8 mouse cellular contexts compared by ENCODE assay signal in genomic region chr17:47614018-47614417, GRCm38 (mm10). TPM values are rescaled to one million over a fixed set of nuclear protein-coding genes. Genes with fewer than 3 reads are reported as not detected.
DNase-seq lines count a peak whose midpoint lies in the region.

No protein-coding gene starts in this region.

- intact Hi-C loops in gastrocnemius, postnatal 36 days (cut with DNase I) = loop anchor here (5.0 kb wide), 1 partner anchor 63 kb away; no protein-coding TSS in a partner anchor

- DNase-seq in gastrocnemius, adult 18-20 months (ENCODE audit: low spot score) = peak; percentile 46
- no peak for DNase-seq in gastrocnemius, postnatal 36 days
- peak; percentile 67 to 86 for DNase-seq in spleen, postnatal 4 days (ENCODE audit: low spot score in 2 of 2)
- DNase-seq in spleen, postnatal 36 days (ENCODE audit: low spot score in 2 of 2) = no peak
- peak; percentile 79 for DNase-seq in induced T-regulatory cell, adult 2 months (ENCODE audit: low read depth)
- DNase-seq in thymus, postnatal 25 days = peak; percentile 63
- DNase-seq in cerebellum, adult 9-10 months = no peak
- no peak for DNase-seq in frontal cortex, postnatal 10 days (ENCODE audit: low spot score in 2 of 2)

RNA-seq across cellular contexts. Expression of gene Gm20517, which starts 2.6 kb away (rescaled TPM):
- 1 to 10 TPM; 1.6 to 2.6 TPM for total RNA-seq in gastrocnemius, adult 18-20 months (2021)
- 1 to 10 TPM in 1 of 2 experiments, under 1 TPM in 1; 0.42 to 1.3 TPM for total RNA-seq in gastrocnemius, postnatal 36 days (2021)

RNA-seq across cellular contexts. Expression of gene Med20, which starts 2.6 kb away (rescaled TPM):
- total RNA-seq in gastrocnemius, adult 18-20 months (2021) = 10 to 100 TPM; 14.7 to 15.4 TPM
- 10 to 100 TPM; 12.9 to 14.9 TPM for total RNA-seq in gastrocnemius, postnatal 36 days (2021)

RNA-seq across cellular contexts. Expression of gene Bysl, which starts 2.7 kb away (rescaled TPM):
- total RNA-seq in gastrocnemius, adult 18-20 months (2021) = 10 to 100 TPM; 13.9 to 15.3 TPM
- total RNA-seq in gastrocnemius, postnatal 36 days (2021) = 10 to 100 TPM; 13.8 to 14.2 TPM

RNA-seq across cellular contexts. Expression of gene Usp49, which starts 16.5 kb away (rescaled TPM):
- total RNA-seq in gastrocnemius, adult 18-20 months (2021) = 1 to 10 TPM; 3.0 to 3.5 TPM
- total RNA-seq in gastrocnemius, postnatal 36 days (2021) = 1 to 10 TPM; 3.2 to 3.3 TPM

Comparison
In these comparisons a context has a peak if more than half of its experiments do, and no peak if none do; other contexts are left out.
1. DNase-seq: peak in gastrocnemius, adult 18-20 months (single experiment), spleen, postnatal 4 days (2 of 2), induced T-regulatory cell, adult 2 months (single experiment) and thymus, postnatal 25 days (single experiment); none in gastrocnemius, postnatal 36 days (0 of 2), spleen, postnatal 36 days (0 of 2), cerebellum, adult 9-10 months (single experiment) and frontal cortex, postnatal 10 days (0 of 2).